Mouse (Mus musculus): ENCODE measurements around the gene Acads.
"Not testable (repeated sequence)": the region's sequence is repeated elsewhere in the genome, so short reads cannot be mapped to it uniquely, and the experiment has no call there.

The Acads gene

GRCm38 (mm10) chr5:115118961-115119570, at the start of gene Acads:
Acads (minus strand) TSS chr5:115119346.
- DNase-seq (ENCODE audit: low spot score): peak; percentile 82

GRCm38 (mm10) chr5:115167396-115167795, 48.2 kb upstream of the Acads start:
- DNase-seq (ENCODE audit: low spot score): peak; percentile 29

GRCm38 (mm10) chr5:115166815-115167194, 47.7 kb upstream of the Acads start:
- no peak for DNase-seq (ENCODE audit: low spot score)

GRCm38 (mm10) chr5:115165895-115166814, 47.0 kb upstream of the Acads start:
- no peak for DNase-seq (ENCODE audit: low spot score)

GRCm38 (mm10) chr5:115165351-115165750, 46.2 kb upstream of the Acads start:
- peak; percentile 42 for DNase-seq (ENCODE audit: low spot score)

- not testable (repeated sequence) for DNase-seq (ENCODE audit: low spot score)
Observed at GRCm38 (mm10) chr5:115164446-115164845, 45.3 kb upstream of the Acads start.

- peak; percentile 49 for DNase-seq (ENCODE audit: low spot score)
Observed at GRCm38 (mm10) chr5:115163563-115163962, 44.4 kb upstream of the Acads start.

- not testable (repeated sequence) for DNase-seq (ENCODE audit: low spot score)
Observed at GRCm38 (mm10) chr5:115161940-115162279, 42.8 kb upstream of the Acads start.

- no peak for DNase-seq (ENCODE audit: low spot score)
Observed at GRCm38 (mm10) chr5:115161064-115161939, 42.2 kb upstream of the Acads start.

- no peak for DNase-seq (ENCODE audit: low spot score)
Observed at GRCm38 (mm10) chr5:115160655-115161054, 41.5 kb upstream of the Acads start.

- no peak for DNase-seq (ENCODE audit: low spot score)
Observed at GRCm38 (mm10) chr5:115159165-115159564, 40.0 kb upstream of the Acads start.

- DNase-seq (ENCODE audit: low spot score): peak; percentile 99
Observed at GRCm38 (mm10) chr5:115158040-115158983, 39.2 kb upstream of the Acads start, which contains the start of gene Mlec. Mlec (minus strand) TSS chr5:115158179.

GRCm38 (mm10) chr5:115156933-115157589, 37.9 kb upstream of the Acads start:
- peak; percentile 54 for DNase-seq (ENCODE audit: low spot score)

- DNase-seq (ENCODE audit: low spot score): no peak
Observed at GRCm38 (mm10) chr5:115156401-115156800, 37.3 kb upstream of the Acads start.

- DNase-seq (ENCODE audit: low spot score): no peak
Observed at GRCm38 (mm10) chr5:115155831-115156230, 36.7 kb upstream of the Acads start.

GRCm38 (mm10) chr5:115155156-115155631, 36.0 kb upstream of the Acads start:
- DNase-seq (ENCODE audit: low spot score): no peak

- DNase-seq (ENCODE audit: low spot score): no peak
Observed at GRCm38 (mm10) chr5:115152132-115152956, 33.2 kb upstream of the Acads start.

- DNase-seq (ENCODE audit: low spot score): no peak
Observed at GRCm38 (mm10) chr5:115151457-115151856, 32.3 kb upstream of the Acads start.

GRCm38 (mm10) chr5:115150991-115151390, 31.8 kb upstream of the Acads start:
- DNase-seq (ENCODE audit: low spot score): no peak

Data from embryo, embryonic 10 days (tissue).